17 mouse cellular contexts compared by ENCODE assay signal in genomic region chr15:32562600-32562999, GRCm38 (mm10).
DNase-seq lines count a peak whose midpoint lies in the region; ATAC-seq and TF ChIP-seq lines count a peak whose summit lies in the region.
"Had no signal": no experiment of that assay in that cellular context is flagged by ENCODE, and none has a peak within 500 bp of the region (broad histone marks: within the 10 kb centered on the region; RNA-seq: fewer than 3 reads in every experiment).

No protein-coding gene starts in this region.

- TF ChIP-seq EP300 in stomach, postnatal 0 days (optimal IDR thresholded peaks at IDR 0.05) = no peak

- no peak overlapping the region for H3K9ac ChIP-seq in embryonic facial prominence, embryonic 11.5 days (replicated peaks; ENCODE audit: low read length)
- no peak overlapping the region for H3K9ac ChIP-seq in midbrain, embryonic 11.5 days (ENCODE audit: low read length)
- H3K9ac ChIP-seq in midbrain, embryonic 13.5 days (replicated peaks) = no peak overlapping the region
- no peak overlapping the region for H3K9ac ChIP-seq in stomach, postnatal 0 days (ENCODE audit: low read length)
- H3K9ac ChIP-seq: embryonic facial prominence, embryonic 12.5 days; hindbrain, embryonic 15.5 days; limb, embryonic 15.5 days; neural tube, embryonic 13.5 days had no signal

- no peak overlapping the region for H3K4me2 ChIP-seq in embryonic facial prominence, embryonic 11.5 days (ENCODE audit: low read depth, low read length)
- H3K4me2 ChIP-seq in midbrain, embryonic 11.5 days = no peak overlapping the region
- H3K4me2 ChIP-seq in midbrain, embryonic 13.5 days (replicated peaks) = no peak overlapping the region
- no peak overlapping the region for H3K4me2 ChIP-seq in stomach, postnatal 0 days (replicated peaks; ENCODE audit: low read depth)
- H3K4me2 ChIP-seq: embryonic facial prominence, embryonic 12.5 days; hindbrain, embryonic 15.5 days; limb, embryonic 15.5 days; neural tube, embryonic 13.5 days had no signal

- H3K4me1 ChIP-seq in embryonic facial prominence, embryonic 11.5 days (ENCODE audit: control insufficient read depth, insufficient read depth, low read length) = no peaks in the 10 kb centered on the region
- no peaks in the 10 kb centered on the region for H3K4me1 ChIP-seq in embryonic facial prominence, embryonic 10.5 days
- H3K4me1 ChIP-seq in midbrain, embryonic 11.5 days (ENCODE audit: control insufficient read depth, insufficient read depth, low read length) = no peaks in the 10 kb centered on the region
- no peaks in the 10 kb centered on the region for H3K4me1 ChIP-seq in midbrain, embryonic 13.5 days (replicated peaks)
- H3K4me1 ChIP-seq in stomach, postnatal 0 days (replicated peaks; ENCODE audit: control insufficient read depth, insufficient read depth) = no peaks in the 10 kb centered on the region
- H3K4me1 ChIP-seq: embryonic facial prominence, embryonic 12.5 days; hindbrain, embryonic 15.5 days; neural tube, embryonic 13.5 days had no signal

- H3K36me3 ChIP-seq in embryonic facial prominence, embryonic 11.5 days (replicated peaks; ENCODE audit: control insufficient read depth, insufficient read depth, low read depth, low read length) = no peaks in the 10 kb centered on the region
- 0 out of 2 replicates have a peak, but pooled peaks cover 6% of the 10 kb centered on the region for H3K36me3 ChIP-seq in embryonic facial prominence, embryonic 10.5 days (replicated peaks)
- no peaks in the 10 kb centered on the region for H3K36me3 ChIP-seq in midbrain, embryonic 11.5 days (ENCODE audit: control insufficient read depth, insufficient read depth, low read length)
- H3K36me3 ChIP-seq in midbrain, embryonic 13.5 days = no peaks in the 10 kb centered on the region
- H3K36me3 ChIP-seq in stomach, postnatal 0 days (ENCODE audit: control insufficient read depth, insufficient read depth, low read length) = no peaks in the 10 kb centered on the region
- H3K36me3 ChIP-seq: embryonic facial prominence, embryonic 12.5 days; forebrain, embryonic 10.5 days; hindbrain, embryonic 15.5 days; limb, embryonic 15.5 days; neural tube, embryonic 13.5 days had no signal

- H3K27me3 ChIP-seq in embryonic facial prominence, embryonic 11.5 days (ENCODE audit: control insufficient read depth, insufficient read depth, low read length) = no peaks in the 10 kb centered on the region
- H3K27me3 ChIP-seq in embryonic facial prominence, embryonic 10.5 days (replicated peaks; ENCODE audit: low read depth, poor library complexity, severe bottlenecking) = no peaks in the 10 kb centered on the region
- H3K27me3 ChIP-seq in midbrain, embryonic 11.5 days (ENCODE audit: control insufficient read depth, insufficient read depth, low read length) = no peaks in the 10 kb centered on the region
- H3K27me3 ChIP-seq in midbrain, embryonic 13.5 days = no peaks in the 10 kb centered on the region
- no peaks in the 10 kb centered on the region for H3K27me3 ChIP-seq in stomach, postnatal 0 days (ENCODE audit: control insufficient read depth, insufficient read depth, low read length)
- H3K27me3 ChIP-seq: embryonic facial prominence, embryonic 12.5 days; hindbrain, embryonic 15.5 days; limb, embryonic 15.5 days; neural tube, embryonic 13.5 days had no signal

- no peak overlapping the region for H3K27ac ChIP-seq in embryonic facial prominence, embryonic 11.5 days (replicated peaks; ENCODE audit: low read depth, low read length)
- no peak overlapping the region for H3K27ac ChIP-seq in embryonic facial prominence, embryonic 10.5 days (replicated peaks)
- H3K27ac ChIP-seq in midbrain, embryonic 11.5 days (ENCODE audit: low read depth, low read length) = no peak overlapping the region
- no peak overlapping the region for H3K27ac ChIP-seq in midbrain, embryonic 13.5 days
- no peak overlapping the region for H3K27ac ChIP-seq in stomach, postnatal 0 days (replicated peaks)
- H3K27ac ChIP-seq: embryonic facial prominence, embryonic 12.5 days; forebrain, embryonic 10.5 days; hindbrain, embryonic 15.5 days; limb, embryonic 15.5 days; macrophage; neural tube, embryonic 13.5 days had no signal

- TF ChIP-seq CTCF in stomach, postnatal 0 days (IDR thresholded peaks at IDR 0.05; ENCODE audit: low read depth) = no peak

- WGBS in embryonic facial prominence, embryonic 11.5 days = 47% methylated on average over 6 of the region's 6 CpGs
- WGBS in embryonic facial prominence, embryonic 10.5 days = 53% methylated on average over 6 of the region's 6 CpGs
- whole genome bisulfite sequencing in midbrain, embryonic 11.5 days = 67% methylated on average over 6 of the region's 6 CpGs
- WGBS in midbrain, embryonic 13.5 days = 65% methylated on average over 6 of the region's 6 CpGs
- WGBS in stomach, postnatal 0 days = 60% methylated on average over 6 of the region's 6 CpGs

- DNase-seq in embryonic facial prominence, embryonic 11.5 days (ENCODE audit: low spot score) = peak; percentile 22
- DNase-seq in embryonic facial prominence, embryonic 10.5 days (ENCODE audit: low spot score) = no peak
- peak; percentile 9 for DNase-seq in kidney, adult 11 months
- DNase-seq in kidney, postnatal 10 days = no peak
- DNase-seq in midbrain, embryonic 11.5 days (ENCODE audit: low spot score, missing footprints) = peak; percentile 61
- DNase-seq in stomach, postnatal 0 days (ENCODE audit: low spot score) = peak; percentile 15
- no peak for DNase-seq in left cerebral cortex, postnatal 10 days (ENCODE audit: extremely low spot score in 1 of 2, low spot score in 2 of 2)
- DNase-seq: adrenal gland, postnatal 10 days; B cell, adult 2 months; cerebellum, adult 9-10 months had no signal

- ATAC-seq in embryonic facial prominence, embryonic 11.5 days (replicated peaks; ENCODE audit: insufficient number of reproducible peaks, low FRiP score, low TSS enrichment, low read depth) = no peak
- ATAC-seq in midbrain, embryonic 11.5 days (ENCODE audit: low FRiP score) = no peak
- no peak for ATAC-seq in midbrain, embryonic 13.5 days
- ATAC-seq in stomach, postnatal 0 days (ENCODE audit: low FRiP score, low TSS enrichment) = no peak

- H3K4me3 ChIP-seq in embryonic facial prominence, embryonic 11.5 days (ENCODE audit: low read depth, low read length) = no peak overlapping the region
- no peak overlapping the region for H3K4me3 ChIP-seq in embryonic facial prominence, embryonic 10.5 days
- no peak overlapping the region for H3K4me3 ChIP-seq in midbrain, embryonic 11.5 days (ENCODE audit: low read depth, low read length)
- no peak overlapping the region for H3K4me3 ChIP-seq in midbrain, embryonic 13.5 days (replicated peaks)
- no peak overlapping the region for H3K4me3 ChIP-seq in stomach, postnatal 0 days (ENCODE audit: low read depth, low read length)
- H3K4me3 ChIP-seq: embryonic facial prominence, embryonic 12.5 days; forebrain, embryonic 10.5 days; hindbrain, embryonic 15.5 days; limb, embryonic 15.5 days; neural tube, embryonic 13.5 days had no signal

- intact Hi-C loops in left cerebral cortex, postnatal 10 days (cut with DNase I) = no loop called here

- H3K9me3 ChIP-seq in embryonic facial prominence, embryonic 11.5 days (replicated peaks; ENCODE audit: control insufficient read depth, low read length) = no peaks in the 10 kb centered on the region
- H3K9me3 ChIP-seq in embryonic facial prominence, embryonic 10.5 days = no peaks in the 10 kb centered on the region
- no peaks in the 10 kb centered on the region for H3K9me3 ChIP-seq in midbrain, embryonic 11.5 days (ENCODE audit: control insufficient read depth, low read length)
- H3K9me3 ChIP-seq in midbrain, embryonic 13.5 days = no peaks in the 10 kb centered on the region
- H3K9me3 ChIP-seq in stomach, postnatal 0 days (ENCODE audit: control insufficient read depth, low read length) = no peaks in the 10 kb centered on the region
- H3K9me3 ChIP-seq: embryonic facial prominence, embryonic 12.5 days; forebrain, embryonic 10.5 days; hindbrain, embryonic 15.5 days; limb, embryonic 15.5 days; neural tube, embryonic 13.5 days had no signal

Comparison
In these comparisons a context has a peak if more than half of its experiments do, and no peak if none do; other contexts are left out.
1. DNase-seq: peak in embryonic facial prominence, embryonic 11.5 days (single experiment), kidney, adult 11 months (single experiment), midbrain, embryonic 11.5 days (single experiment) and stomach, postnatal 0 days (single experiment); none in embryonic facial prominence, embryonic 10.5 days (single experiment), kidney, postnatal 10 days (single experiment) and left cerebral cortex, postnatal 10 days (0 of 2).